Mouse (Mus musculus): ENCODE results near the gene Capzb.

GRCm38 (mm10) chr4:139245534-139245933 is 52.8 kb downstream of the Capzb start:
- no peak for TF ChIP-seq POLR2A (IDR thresholded peaks at IDR 0.05; ENCODE audit: low read depth, low read length)
- TF ChIP-seq CTCF (IDR thresholded peaks at IDR 0.05; ENCODE audit: extremely low read depth, insufficient read depth, insufficient read length, insufficient replicate concordance), result no peak

All from spleen, adult 2 months (tissue).